Mouse (Mus musculus) stomach, embryonic 15.5 days (tissue): ENCODE data around the gene Mrpl14. TPM values are rescaled to one million over a fixed set of nuclear protein-coding genes. Genes with fewer than 3 reads are reported as not detected.

Experiments
- ATAC-seq: fragments of 200-750 bp; cut with Nextera tagmentation; 2 replicates; pipeline ENCODE4 v1.8.0; 2017; ENCODE audit warnings: low read depth, moderate number of reproducible peaks, moderate TSS enrichment; ENCODE audit not compliant: insufficient read depth, low FRiP score
- H3K27ac ChIP-seq: fragments of 300-500 bp; sonication (generic); 2 replicates; pipeline ENCODE4 v1.5.1; 2015; ENCODE audit warnings: mild to moderate bottlenecking, inconsistent platforms
- H3K27me3 ChIP-seq: fragments of 300-500 bp; sonication (generic); replicated peaks from 2 replicates; pipeline ENCODE4 v1.6.1; 2015; ENCODE audit warnings: inconsistent platforms
- H3K36me3 ChIP-seq: fragments of 300-500 bp; sonication (generic); 2 replicates; pipeline ENCODE4 v1.6.1; 2015; ENCODE audit warnings: inconsistent platforms
- H3K4me1 ChIP-seq: fragments of 300-500 bp; sonication (generic); 2 replicates; pipeline ENCODE4 v1.6.1; 2015; ENCODE audit warnings: inconsistent platforms
- H3K4me2 ChIP-seq: fragments of 300-500 bp; sonication (generic); 2 replicates; pipeline ENCODE4 v1.6.1; 2015; ENCODE audit warnings: mild to moderate bottlenecking, inconsistent platforms
- H3K4me3 ChIP-seq: fragments of 300-500 bp; sonication (generic); replicated peaks from 2 replicates; pipeline ENCODE4 v1.5.1; 2015; ENCODE audit warnings: inconsistent platforms
- H3K9ac ChIP-seq: fragments of 300-500 bp; sonication (generic); 2 replicates; pipeline ENCODE4 v1.6.1; 2015; ENCODE audit warnings: inconsistent platforms
- H3K9me3 ChIP-seq: fragments of 300-500 bp; sonication (generic); 2 replicates; pipeline ENCODE4 v1.6.1; 2016; ENCODE audit warnings: inconsistent platforms
- WGBS: fragments of 180-500 bp; shearing (Covaris S2); methylation state at CpG from one replicate; pipeline ENCODE4 v1.1.7; 2015; 5-methylcytosine and 5-hydroxymethylcytosine counted together
- polyA plus RNA-seq: library from polyadenylated mRNA; unstranded; fragments of >200 nt; fragmentation: Nextera tagmentation; extraction: Ambion mirVana; gene quantifications from 2 replicates; pipeline ENCODE4 v1.2.1, GENCODE M21; 2015

Gene Mrpl14
- polyA plus RNA-seq, 1 experiment from 2014 or later, result 154 TPM

DNA sequence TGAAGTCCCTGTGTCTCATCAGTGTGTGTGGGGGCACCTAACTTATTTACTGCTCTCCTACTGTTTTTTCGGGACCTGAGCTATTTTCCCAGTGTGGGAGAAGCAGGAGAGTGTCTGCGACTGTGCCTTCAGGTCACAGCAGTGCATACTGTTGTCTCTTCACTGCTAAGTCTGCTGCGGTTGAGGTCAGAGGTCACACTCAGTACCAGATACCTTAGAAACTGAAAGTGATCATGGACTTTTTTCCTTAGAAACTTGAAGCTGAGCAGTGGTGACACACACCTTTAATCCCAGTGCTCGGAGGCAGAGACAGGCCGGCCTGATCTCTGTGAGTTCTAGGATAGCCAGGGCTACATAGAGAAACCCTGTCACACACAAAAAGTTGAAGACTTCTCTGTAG is 6.0 kb downstream of the Mrpl14 start:
- no peaks in the 10 kb centered on the region for H3K27me3 ChIP-seq
- H3K9ac ChIP-seq, result no peak overlapping the region
- no peak overlapping the region for H3K4me2 ChIP-seq
- 74% methylated on average over 5 of the region's 5 CpGs for WGBS
- no peak overlapping the region for H3K4me3 ChIP-seq
- ATAC-seq, result no peak
- 0 out of 2 replicates have a peak, but pooled peaks cover 5% of the 10 kb centered on the region for H3K36me3 ChIP-seq
- H3K4me1 ChIP-seq, result peaks cover 25% of the 10 kb centered on the region
- H3K9me3 ChIP-seq, result no peaks in the 10 kb centered on the region
- H3K27ac ChIP-seq, result no peak overlapping the region

DNA sequence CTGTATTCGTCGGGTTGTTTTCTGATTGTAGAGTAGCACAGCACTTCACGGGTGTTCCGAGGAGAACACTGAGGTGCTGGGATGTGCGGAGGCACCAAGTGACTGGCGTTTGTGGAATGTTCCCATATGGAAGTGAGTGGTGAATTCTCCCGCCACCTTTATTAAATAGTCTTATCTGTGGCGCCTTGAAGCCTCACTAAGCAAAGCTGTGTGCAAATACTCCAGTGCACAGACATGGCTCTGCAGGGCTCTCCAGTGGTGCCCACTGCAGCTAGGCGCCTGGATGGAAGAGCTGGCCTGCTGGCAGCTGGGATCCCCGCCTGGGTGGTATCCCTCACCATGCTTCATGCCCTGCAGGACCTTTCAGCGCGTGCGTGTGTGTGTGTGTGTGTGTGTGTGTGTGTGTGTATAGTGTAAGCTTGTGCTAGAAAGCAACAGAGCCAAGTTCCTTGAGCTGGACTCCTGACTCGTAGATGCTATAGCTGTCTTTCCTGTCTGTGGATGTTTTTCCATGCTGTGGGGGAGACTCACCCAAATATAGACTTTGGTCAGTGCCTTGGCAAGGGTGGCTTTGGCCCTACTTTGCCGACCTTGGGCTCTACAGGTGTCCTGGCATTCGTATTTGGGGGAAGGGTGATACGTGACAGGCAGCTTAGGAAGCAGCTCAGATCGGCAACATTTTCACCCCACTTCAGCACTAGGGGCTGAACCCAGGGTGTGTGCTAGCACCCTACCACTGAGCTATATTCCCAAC is 7.9 kb downstream of the Mrpl14 start:
- peak overlapping the region; percentile 12; the same call in 1 of the 2 replicates for H3K4me2 ChIP-seq
- ATAC-seq, result 0 out of 2 replicates have a peak, but pooled peaks have one; percentile 36
- 67% methylated on average over 18 of the region's 18 CpGs for WGBS
- H3K27ac ChIP-seq, result 0 out of 2 replicates have a peak overlapping the region, but pooled peaks have one; percentile 18
- no peak overlapping the region for H3K4me3 ChIP-seq
- no peaks in the 10 kb centered on the region for H3K27me3 ChIP-seq
- H3K9ac ChIP-seq, result no peak overlapping the region
- H3K9me3 ChIP-seq, result no peaks in the 10 kb centered on the region
- H3K36me3 ChIP-seq, result 0 out of 2 replicates have a peak, but pooled peaks cover 6% of the 10 kb centered on the region
- H3K4me1 ChIP-seq, result peaks cover 16% of the 10 kb centered on the region; the same call in 1 of the 2 replicates

DNA sequence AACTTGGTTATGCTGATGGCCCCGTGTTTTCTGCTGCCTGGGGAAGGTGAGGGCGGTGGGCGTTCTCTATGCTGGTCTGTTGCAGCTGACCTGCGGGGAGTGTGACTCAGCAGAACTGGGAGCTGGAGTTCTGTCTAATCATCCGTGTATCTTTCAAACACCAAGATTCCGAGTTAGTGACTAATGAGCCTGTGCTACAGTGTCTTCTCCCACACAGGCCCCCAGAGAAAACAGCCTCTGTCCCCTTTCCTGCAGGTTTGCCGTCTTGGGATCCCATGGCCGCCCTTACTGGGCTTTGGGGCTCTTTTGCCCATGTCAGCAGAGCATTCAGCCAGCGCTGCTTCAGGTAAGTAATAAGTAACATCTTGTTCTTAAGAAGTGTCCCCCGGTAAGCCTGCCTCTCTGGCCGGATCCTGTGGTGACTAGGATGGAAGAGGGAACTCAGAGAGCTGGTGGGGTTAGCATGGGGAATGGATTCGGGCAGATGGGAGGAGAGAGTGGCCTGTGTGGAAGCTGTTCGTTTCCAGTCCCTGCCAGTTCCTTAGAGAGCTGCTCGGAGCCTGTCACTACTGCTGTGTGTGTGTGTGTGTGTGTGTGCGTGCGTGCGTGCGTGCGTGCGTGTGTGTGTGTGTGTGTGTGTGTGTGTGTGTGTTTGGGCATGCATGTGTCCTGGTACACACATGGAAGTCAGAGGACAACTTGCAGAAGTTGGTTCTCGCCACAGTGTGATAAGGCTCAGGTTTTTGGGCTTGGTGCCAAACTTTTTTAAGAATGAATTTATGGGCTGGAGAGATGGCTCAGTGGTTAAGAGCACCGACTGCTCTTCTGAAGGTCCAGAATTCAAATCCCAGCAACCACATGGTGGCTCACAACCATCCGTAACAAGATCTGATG is 9.4 kb downstream of the Mrpl14 start:
- Histone ChIP-seq H3K27ac (no peak overlapping the region), H3K36me3 (peaks cover 10% of the 10 kb centered on the region; the same call in 1 of the 2 replicates), H3K9ac (no peak overlapping the region; the same call in 1 of the 2 replicates), H3K9me3 (no peaks in the 10 kb centered on the region), H3K4me2 (no peak overlapping the region), H3K4me3 (no peak overlapping the region), H3K27me3 (no peaks in the 10 kb centered on the region), H3K4me1 (peaks cover 21% of the 10 kb centered on the region; the same call in 1 of the 2 replicates)
- 60% methylated on average over 23 of the region's 23 CpGs for WGBS
- ATAC-seq, result no peak

DNA sequence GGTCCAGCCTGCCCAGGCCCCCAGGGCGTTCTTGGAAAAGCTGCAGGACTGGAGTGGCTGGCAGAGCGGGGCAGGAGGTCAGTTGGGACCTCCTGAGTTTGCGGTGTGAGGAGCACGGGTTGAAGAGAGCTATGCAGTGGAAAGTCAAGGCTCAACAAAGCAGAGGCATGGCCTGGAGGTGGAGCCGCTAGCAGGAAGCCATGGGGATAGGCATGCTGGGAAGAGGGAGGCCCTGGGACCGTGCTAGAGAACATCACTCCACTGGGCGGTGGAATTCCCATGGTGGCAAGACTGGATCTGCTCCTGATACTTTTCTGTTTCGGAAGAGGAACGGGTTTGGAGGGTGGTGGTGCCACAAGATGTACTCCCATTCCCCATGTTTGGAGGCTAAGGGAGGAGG is 10.9 kb downstream of the Mrpl14 start:
- peak overlapping the region; percentile 49 for H3K27ac ChIP-seq
- H3K27me3 ChIP-seq, result no peaks in the 10 kb centered on the region
- H3K36me3 ChIP-seq, result peaks cover 10% of the 10 kb centered on the region; the same call in 1 of the 2 replicates
- H3K4me3 ChIP-seq, result no peak overlapping the region
- H3K4me2 ChIP-seq, result no peak overlapping the region
- peaks cover 25% of the 10 kb centered on the region for H3K4me1 ChIP-seq
- H3K9me3 ChIP-seq, result no peaks in the 10 kb centered on the region
- 86% methylated on average over 9 of the region's 9 CpGs for WGBS
- no peak for ATAC-seq
- H3K9ac ChIP-seq, result no peak overlapping the region

DNA sequence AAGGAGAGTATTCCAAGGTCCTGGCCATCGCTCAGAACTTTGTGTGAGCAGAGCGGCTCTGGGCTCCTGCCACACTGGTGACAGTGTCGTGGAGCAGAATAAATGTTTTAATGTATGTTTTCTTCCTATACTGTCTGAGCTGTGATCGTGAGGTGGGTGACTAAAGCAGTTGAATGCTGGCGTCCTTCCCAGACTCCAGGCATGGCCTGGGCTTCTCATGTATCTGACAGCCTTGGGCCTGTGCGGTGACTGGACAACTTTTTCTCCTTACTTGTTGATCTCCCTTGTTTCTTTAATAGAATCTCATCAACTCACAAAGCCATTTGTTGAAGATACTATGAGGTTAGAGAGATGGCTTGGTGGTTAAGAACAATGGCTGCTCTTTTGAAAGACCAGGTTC is 12.2 kb downstream of the Mrpl14 start:
- no peak for ATAC-seq
- Histone ChIP-seq H3K27ac (no peak overlapping the region), H3K4me1 (peaks cover 25% of the 10 kb centered on the region)

DNA sequence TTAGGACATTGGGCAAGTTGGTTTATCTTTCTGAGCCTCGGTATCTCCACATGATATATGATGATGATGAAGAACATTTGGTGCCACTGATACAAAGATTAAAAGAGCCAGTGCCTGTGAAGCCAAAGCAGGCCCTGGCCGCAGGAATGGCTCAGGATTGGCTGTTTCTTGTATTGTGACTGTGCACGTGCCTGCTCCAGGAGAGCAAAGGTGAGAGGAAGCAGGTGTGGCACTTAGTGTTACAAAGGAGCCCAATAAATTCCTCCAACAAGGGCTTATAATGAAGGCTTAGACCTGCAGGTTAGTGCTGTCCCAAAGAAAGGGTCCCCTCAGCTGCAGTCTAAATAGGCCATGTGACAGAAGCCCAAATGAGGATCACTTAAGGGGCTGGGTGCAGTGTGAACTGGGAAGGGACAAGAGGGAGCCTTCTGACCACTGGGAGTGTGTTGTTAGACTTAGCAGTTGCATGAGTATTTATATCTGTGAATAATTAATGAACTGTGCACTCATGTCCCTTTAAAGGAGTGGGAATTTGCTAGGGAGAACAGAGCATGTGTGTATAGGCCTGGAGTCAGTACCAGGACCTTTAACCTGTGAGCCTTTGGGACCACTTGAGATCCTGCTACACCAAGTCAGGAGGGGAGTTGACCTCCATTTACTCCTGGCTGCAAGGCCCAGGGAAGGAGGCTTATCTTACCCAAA is 13.1 kb downstream of the Mrpl14 start:
- WGBS, result 72% methylated on average over 3 of the region's 3 CpGs
- H3K9ac ChIP-seq, result no peak overlapping the region
- H3K4me2 ChIP-seq, result no peak overlapping the region
- no peaks in the 10 kb centered on the region for H3K27me3 ChIP-seq
- H3K4me3 ChIP-seq, result no peak overlapping the region
- ATAC-seq, result no peak
- H3K9me3 ChIP-seq, result no peaks in the 10 kb centered on the region
- H3K4me1 ChIP-seq, result peaks cover 19% of the 10 kb centered on the region
- no peak overlapping the region for H3K27ac ChIP-seq
- H3K36me3 ChIP-seq, result peaks cover 10% of the 10 kb centered on the region; the same call in 1 of the 2 replicates

More for the DNA sequence above, 12.2 kb downstream of the Mrpl14 start:
- H3K9me3 ChIP-seq, result no peaks in the 10 kb centered on the region
- no peaks in the 10 kb centered on the region for H3K27me3 ChIP-seq
- H3K4me2 ChIP-seq, result no peak overlapping the region
- 78% methylated on average over 6 of the region's 6 CpGs for WGBS
- no peak overlapping the region for H3K9ac ChIP-seq
- H3K36me3 ChIP-seq, result peaks cover 10% of the 10 kb centered on the region; the same call in 1 of the 2 replicates
- H3K4me3 ChIP-seq, result no peak overlapping the region

DNA sequence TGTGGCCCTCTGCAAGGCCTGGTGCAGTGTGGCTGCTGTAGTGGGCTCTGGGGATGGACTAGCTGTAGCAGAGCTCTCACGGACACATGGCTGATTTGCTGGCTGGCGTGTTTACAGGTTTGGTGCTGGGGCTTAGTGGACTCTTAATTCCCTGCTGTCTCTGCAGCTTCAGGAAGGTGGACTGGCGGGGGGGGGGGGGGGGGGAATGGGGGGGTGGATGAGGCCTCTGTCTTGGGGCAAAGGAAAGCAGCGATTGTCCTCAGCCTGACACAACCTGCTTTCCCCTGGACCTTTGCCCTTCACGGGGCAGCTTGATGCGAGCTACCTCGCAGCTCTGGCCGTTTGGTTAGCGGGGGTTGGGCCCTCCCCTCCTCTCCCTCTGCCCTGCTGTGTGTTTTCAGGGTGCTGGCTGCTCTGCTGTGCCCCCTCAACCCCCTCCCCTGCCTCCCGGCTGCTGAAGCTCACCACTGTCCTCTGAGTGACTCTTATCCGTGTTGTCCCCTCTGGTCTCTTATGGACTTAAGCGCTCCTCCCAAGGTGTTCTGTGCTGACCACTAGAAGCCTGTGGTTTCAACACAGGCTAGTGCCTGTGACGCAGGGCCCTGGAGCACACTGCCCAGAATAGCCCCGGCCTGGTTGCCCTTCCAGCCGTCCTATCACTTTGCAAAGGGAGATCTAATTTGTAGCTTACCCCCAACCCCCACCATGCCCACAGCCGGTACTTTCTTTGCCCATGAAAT is 14.5 kb downstream of the Mrpl14 start:
- Histone ChIP-seq H3K4me2 (no peak overlapping the region), H3K36me3 (peaks cover 10% of the 10 kb centered on the region; the same call in 1 of the 2 replicates), H3K9me3 (no peaks in the 10 kb centered on the region), H3K9ac (no peak overlapping the region), H3K27ac (no peak overlapping the region), H3K27me3 (no peaks in the 10 kb centered on the region), H3K4me1 (peaks cover 13% of the 10 kb centered on the region; the same call in 1 of the 2 replicates), H3K4me3 (no peak overlapping the region)
- ATAC-seq, result peak; percentile 33; the same call in 1 of the 2 replicates
- 46% methylated on average over 9 of the region's 16 CpGs for WGBS

DNA sequence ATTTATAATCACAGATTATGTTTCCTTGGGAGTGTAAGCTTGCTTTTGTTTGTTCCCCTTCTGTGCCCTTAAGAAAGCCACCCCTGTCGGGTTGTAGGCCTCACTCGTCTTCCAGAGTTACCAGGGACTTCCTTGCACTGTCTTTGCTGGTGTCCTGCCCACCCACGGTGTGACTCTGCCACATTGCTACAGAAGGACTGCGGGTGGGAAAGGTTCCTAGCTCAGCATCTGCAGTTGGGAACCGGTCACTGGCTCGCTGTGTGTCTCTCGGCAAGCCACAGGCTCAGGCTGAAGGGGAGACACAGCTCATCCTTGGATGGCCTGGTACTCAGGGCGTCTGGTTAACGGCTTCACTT is 15.1 kb downstream of the Mrpl14 start:
- no peak overlapping the region for H3K4me2 ChIP-seq
- H3K27ac ChIP-seq, result no peak overlapping the region
- H3K36me3 ChIP-seq, result peaks cover 9% of the 10 kb centered on the region; the same call in 1 of the 2 replicates
- H3K9ac ChIP-seq, result no peak overlapping the region
- 70% methylated on average over 9 of the region's 9 CpGs for WGBS
- H3K9me3 ChIP-seq, result no peaks in the 10 kb centered on the region
- H3K4me3 ChIP-seq, result no peak overlapping the region
- ATAC-seq, result no peak
- no peaks in the 10 kb centered on the region for H3K27me3 ChIP-seq
- H3K4me1 ChIP-seq, result peaks cover 13% of the 10 kb centered on the region; the same call in 1 of the 2 replicates

DNA sequence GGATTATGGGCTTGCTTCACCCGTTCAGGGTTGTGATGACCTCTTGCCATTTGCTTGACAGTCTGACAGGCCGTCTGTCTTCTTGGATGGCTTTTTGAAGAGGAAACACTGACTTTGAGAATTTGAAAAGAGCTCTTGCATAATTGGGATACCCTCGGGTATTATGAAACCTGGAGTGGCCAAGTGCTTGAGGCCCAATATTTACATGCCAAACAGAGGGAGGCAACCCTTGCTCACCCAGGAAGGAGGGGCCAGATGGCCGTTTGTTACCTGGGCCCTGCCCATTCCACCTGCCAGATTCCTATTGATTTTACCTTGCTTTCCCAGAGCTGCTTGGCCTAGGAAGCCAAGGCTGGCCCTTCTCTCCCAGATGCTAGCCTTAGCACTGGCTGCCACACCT is 16.1 kb downstream of the Mrpl14 start:
- Histone ChIP-seq H3K4me1 (peaks cover 13% of the 10 kb centered on the region; the same call in 1 of the 2 replicates), H3K9ac (no peak overlapping the region), H3K4me3 (no peak overlapping the region), H3K27me3 (no peaks in the 10 kb centered on the region), H3K36me3 (peaks cover 4% of the 10 kb centered on the region; the same call in 1 of the 2 replicates), H3K4me2 (no peak overlapping the region), H3K9me3 (no peaks in the 10 kb centered on the region), H3K27ac (peak overlapping the region; percentile 54)
- ATAC-seq, result peak; percentile 67; the same call in 1 of the 2 replicates
- WGBS, result 29% methylated on average over 4 of the region's 4 CpGs

DNA sequence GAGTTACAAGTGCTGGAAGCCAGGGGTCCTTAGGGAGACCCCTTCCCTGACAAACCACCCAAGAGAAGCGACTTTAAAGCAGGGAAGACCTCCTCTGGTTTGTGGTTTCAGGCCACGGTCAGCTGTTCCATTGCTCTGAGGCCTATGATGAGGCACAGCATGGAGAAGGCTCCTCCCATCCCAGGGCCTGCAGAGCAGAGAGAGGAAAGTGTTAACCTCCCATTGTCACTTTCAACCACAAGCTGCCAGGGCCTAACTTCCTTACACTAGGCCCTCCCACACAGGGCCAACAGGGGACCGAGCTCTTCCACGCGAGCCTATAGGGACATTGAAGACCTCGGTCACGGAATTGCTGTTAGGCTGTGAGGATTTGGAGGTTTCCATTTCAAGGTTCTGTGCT is 17.1 kb downstream of the Mrpl14 start:
- H3K9me3 ChIP-seq, result no peaks in the 10 kb centered on the region
- H3K4me2 ChIP-seq, result no peak overlapping the region
- H3K4me3 ChIP-seq, result no peak overlapping the region
- WGBS, result 54% methylated on average over 7 of the region's 7 CpGs
- H3K27me3 ChIP-seq, result no peaks in the 10 kb centered on the region
- no peak overlapping the region for H3K27ac ChIP-seq
- ATAC-seq, result no peak
- peaks cover 4% of the 10 kb centered on the region; the same call in 1 of the 2 replicates for H3K36me3 ChIP-seq
- H3K4me1 ChIP-seq, result peaks cover 13% of the 10 kb centered on the region; the same call in 1 of the 2 replicates
- no peak overlapping the region for H3K9ac ChIP-seq

DNA sequence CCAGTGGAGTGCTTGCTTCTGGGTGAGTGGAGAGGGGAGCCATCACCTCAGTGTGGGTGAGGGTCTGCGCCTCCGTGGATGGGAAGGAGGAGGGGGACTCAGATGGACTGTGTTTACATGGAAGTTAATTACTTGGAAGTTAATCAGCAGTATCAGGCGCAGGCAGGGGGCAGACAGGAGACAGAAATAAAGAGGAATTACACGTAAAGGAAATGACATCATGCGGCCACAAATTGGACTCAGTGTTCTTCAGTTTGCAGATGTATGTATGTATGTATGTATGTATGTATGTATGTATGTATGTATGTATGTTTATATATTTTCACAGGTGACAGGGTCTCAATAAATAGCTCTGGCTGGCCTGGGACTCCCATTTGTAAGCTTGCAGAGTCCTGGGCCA is 20.7 kb downstream of the Mrpl14 start:
- WGBS, result 61% methylated on average over 5 of the region's 5 CpGs
- ATAC-seq, result no peak

More for the DNA sequence above, 20.7 kb downstream of the Mrpl14 start:
- H3K4me1 ChIP-seq, result no peaks in the 10 kb centered on the region; the same call in 1 of the 2 replicates
- no peaks in the 10 kb centered on the region for H3K9me3 ChIP-seq
- no peaks in the 10 kb centered on the region for H3K27me3 ChIP-seq
- no peak overlapping the region for H3K27ac ChIP-seq
- no peak overlapping the region for H3K4me2 ChIP-seq
- H3K4me3 ChIP-seq, result no peak overlapping the region
- H3K36me3 ChIP-seq, result no peaks in the 10 kb centered on the region
- H3K9ac ChIP-seq, result no peak overlapping the region
